Mouse (Mus musculus) heart, adult 2 months (tissue): Measurements from ENCODE around the gene Msi2. TPM values are rescaled to one million over a fixed set of nuclear protein-coding genes. Genes with fewer than 3 reads are reported as not detected.

Experiments
- DNase-seq, 2 experiments: peaks; one replicate each; pipeline ENCODE4 v3.0.0; 2021
- H3K27ac ChIP-seq: fragments of 200-600 bp; 2 replicates; pipeline ENCODE4 v1.8.1; 2022
- H3K27me3 ChIP-seq: fragments of 200-500 bp; 2 replicates; pipeline ENCODE4 v1.6.1; 2012; ENCODE audit warnings: mild to moderate bottlenecking, low read length, inconsistent platforms, mixed read lengths; ENCODE audit not compliant: control insufficient read depth, insufficient read depth
- H3K36me3 ChIP-seq: fragments of 200-500 bp; 2 replicates; pipeline ENCODE4 v1.6.1; 2012; ENCODE audit warnings: low read length, inconsistent platforms; ENCODE audit not compliant: control insufficient read depth, insufficient read depth
- H3K4me1 ChIP-seq: fragments of 200-500 bp; 2 replicates; pipeline ENCODE4 v1.6.1; 2011; ENCODE audit warnings: low read length; ENCODE audit not compliant: control insufficient read depth, insufficient read depth
- H3K4me3 ChIP-seq: fragments of 200-600 bp; 2 replicates; pipeline ENCODE4 v1.8.1; 2022
- H3K79me2 ChIP-seq: fragments of 200-500 bp; replicated peaks from 2 replicates; pipeline ENCODE4 v1.6.1; 2012; ENCODE audit warnings: mild to moderate bottlenecking, inconsistent platforms, low read length, moderate library complexity, mixed read lengths; ENCODE audit not compliant: control insufficient read depth, insufficient read depth
- H3K9ac ChIP-seq: fragments of 200-500 bp; 2 replicates; pipeline ENCODE4 v1.6.1; 2012; ENCODE audit warnings: low read depth, mild to moderate bottlenecking, control low read depth, inconsistent platforms, low read length, mixed read lengths
- CTCF ChIP-seq: fragments of 200-600 bp; IDR thresholded peaks from 2 replicates; pipeline ENCODE4 v1.8.1; 2022; ENCODE audit warnings: antibody characterized with exemption, mild to moderate bottlenecking, moderate library complexity
- EP300 ChIP-seq: fragments of 200-500 bp; IDR thresholded peaks from 2 replicates; pipeline ENCODE4 v1.6.1; 2011; ENCODE audit warnings: low read depth, low read length, control low read depth; ENCODE audit not compliant: insufficient read depth
- POLR2A ChIP-seq: fragments of 200-500 bp; IDR thresholded peaks from 2 replicates; pipeline ENCODE4 v1.6.1; 2011; ENCODE audit warnings: mild to moderate bottlenecking, low read depth, low read length, control low read depth; ENCODE audit not compliant: insufficient read depth
- WGBS: fragments of 180-500 bp; shearing (Covaris S2); methylation state at CpG from one replicate; pipeline ENCODE4 v1.1.7; 2018; 5-methylcytosine and 5-hydroxymethylcytosine counted together
- intact Hi-C: fragments of 180-260 bp; cut with DNase I; formaldehyde crosslinking; loops from one replicate; pipeline ENCODE4 v1.15.1; 2025
- polyA plus RNA-seq: library from polyadenylated mRNA; depleted of rRNA; stranded (reverse); fragments of >200 nt; gene quantifications from 2 replicates; pipeline ENCODE4 v1.2.3, GENCODE M21; 2012
- total RNA-seq, 2 experiments: library from RNA; stranded (reverse); gene quantifications; 2 replicates each; pipeline ENCODE4 v1.2.3; 2021

The Msi2 gene
- total and polyA plus RNA-seq, 3 experiments, result 42.5 to 208 (median 176) TPM

GRCm38 (mm10) chr11:88676597-88676996, 41.7 kb downstream of the Msi2 start:
- no peak for DNase-seq
- no peak overlapping the region for H3K9ac ChIP-seq
- WGBS, result 38% methylated on average over 2 of the region's 2 CpGs
- no peak overlapping the region for H3K27ac ChIP-seq
- H3K27me3 ChIP-seq, result no peaks in the 10 kb centered on the region
- TF ChIP-seq EP300 (no peak), CTCF (no peak), POLR2A (no peak)
- peaks cover 3% of the 10 kb centered on the region for H3K36me3 ChIP-seq
- H3K4me1 ChIP-seq, result peaks cover 6% of the 10 kb centered on the region
- intact Hi-C loops, result no loop called here
- no peak overlapping the region for H3K4me3 ChIP-seq
- peaks cover 6% of the 10 kb centered on the region; the same call in 1 of the 2 replicates for H3K79me2 ChIP-seq

GRCm38 (mm10) chr11:88675526-88676353, 42.6 kb downstream of the Msi2 start:
- TF ChIP-seq POLR2A (no peak), EP300 (no peak), CTCF (no peak)
- WGBS, result 59% methylated on average over 18 of the region's 18 CpGs
- intact Hi-C loops, result no loop called here
- H3K79me2 ChIP-seq, result peaks cover 6% of the 10 kb centered on the region; the same call in 1 of the 2 replicates
- H3K27me3 ChIP-seq, result no peaks in the 10 kb centered on the region
- peaks cover 4% of the 10 kb centered on the region for H3K4me1 ChIP-seq
- H3K36me3 ChIP-seq, result peaks cover 7% of the 10 kb centered on the region
- H3K9ac ChIP-seq, result no peak overlapping the region
- DNase-seq, result no peak
- no peak overlapping the region; the same call in 1 of the 2 replicates for H3K27ac ChIP-seq
- H3K4me3 ChIP-seq, result no peak overlapping the region

DNA sequence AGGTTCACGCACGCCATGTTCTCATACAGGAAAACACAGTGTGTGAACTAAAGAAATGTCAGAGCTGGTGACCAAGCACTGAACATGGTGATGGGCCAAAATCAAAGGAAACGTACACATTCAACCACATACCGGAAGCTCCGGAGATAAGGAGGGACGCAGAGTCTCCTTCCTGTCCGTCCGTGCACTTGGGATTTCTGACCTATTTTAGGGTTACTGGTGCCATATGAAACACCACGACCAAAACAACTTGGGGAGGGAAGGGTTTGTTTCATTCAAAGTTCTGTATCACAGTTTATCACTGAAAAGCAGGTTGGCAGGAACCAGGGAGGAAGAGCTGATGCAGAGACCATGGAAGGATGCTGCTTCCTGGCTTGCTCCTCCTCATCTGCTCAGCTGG, 44.2 kb downstream of the Msi2 start:
- peaks cover 4% of the 10 kb centered on the region for H3K4me1 ChIP-seq
- H3K27ac ChIP-seq, result peak overlapping the region; percentile 2; the same call in 1 of the 2 replicates
- H3K27me3 ChIP-seq, result no peaks in the 10 kb centered on the region
- H3K4me3 ChIP-seq, result no peak overlapping the region
- intact Hi-C loops, result loop anchor here (1.0 kb wide), 1 partner anchor 44 kb away; the partner anchor contains the start of gene Msi2
- peaks cover 7% of the 10 kb centered on the region for H3K36me3 ChIP-seq
- 39% methylated on average over 9 of the region's 9 CpGs for WGBS
- peaks cover 6% of the 10 kb centered on the region; the same call in 1 of the 2 replicates for H3K79me2 ChIP-seq
- no peak for TF ChIP-seq POLR2A
- TF ChIP-seq EP300, result 0 out of 2 replicates have a peak, but pooled peaks have one; percentile 36
- no peak for TF ChIP-seq CTCF
- H3K9ac ChIP-seq, result no peak overlapping the region
- no peak for DNase-seq

- DNase-seq, result no peak
- intact Hi-C loops, result loop anchor here (2.0 kb wide), 1 partner anchor 16 kb away; no protein-coding TSS in a partner anchor
- WGBS, result 80% methylated on average over 5 of the region's 5 CpGs
- H3K9ac ChIP-seq, result no peak overlapping the region
- no peak overlapping the region for H3K4me3 ChIP-seq
- H3K36me3 ChIP-seq, result peaks cover 7% of the 10 kb centered on the region
- no peaks in the 10 kb centered on the region for H3K27me3 ChIP-seq
- peaks cover 2% of the 10 kb centered on the region for H3K4me1 ChIP-seq
- peaks cover 5% of the 10 kb centered on the region; the same call in 1 of the 2 replicates for H3K79me2 ChIP-seq
- TF ChIP-seq EP300 (no peak), POLR2A (no peak), CTCF (no peak)
- no peak overlapping the region for H3K27ac ChIP-seq
Observed at GRCm38 (mm10) chr11:88670925-88671324, 47.4 kb downstream of the Msi2 start.

GRCm38 (mm10) chr11:88669106-88669505, 49.2 kb downstream of the Msi2 start:
- intact Hi-C loops, result no loop called here
- no peak overlapping the region for H3K9ac ChIP-seq
- 90% methylated on average over 7 of the region's 7 CpGs for WGBS
- H3K36me3 ChIP-seq, result peaks cover 7% of the 10 kb centered on the region
- H3K27ac ChIP-seq, result no peak overlapping the region
- H3K4me1 ChIP-seq, result peaks cover 2% of the 10 kb centered on the region
- H3K79me2 ChIP-seq, result peaks cover 5% of the 10 kb centered on the region; the same call in 1 of the 2 replicates
- H3K27me3 ChIP-seq, result no peaks in the 10 kb centered on the region
- TF ChIP-seq CTCF (no peak), POLR2A (no peak), EP300 (no peak)
- no peak overlapping the region for H3K4me3 ChIP-seq
- no peak for DNase-seq

GRCm38 (mm10) chr11:88668345-88668744, 50.0 kb downstream of the Msi2 start:
- 0 out of 2 replicates have a peak, but pooled peaks cover 3% of the 10 kb centered on the region for H3K79me2 ChIP-seq
- H3K27ac ChIP-seq, result no peak overlapping the region
- no peak for TF ChIP-seq POLR2A
- no peak for TF ChIP-seq CTCF
- no peak for TF ChIP-seq EP300
- peaks cover 4% of the 10 kb centered on the region for H3K36me3 ChIP-seq
- DNase-seq, result no peak
- no peak overlapping the region for H3K9ac ChIP-seq
- 95% methylated on average over 14 of the region's 14 CpGs for WGBS
- H3K27me3 ChIP-seq, result no peaks in the 10 kb centered on the region
- H3K4me3 ChIP-seq, result no peak overlapping the region
- intact Hi-C loops, result no loop called here
- H3K4me1 ChIP-seq, result no peaks in the 10 kb centered on the region; the same call in 1 of the 2 replicates
